Mouse (Mus musculus) gastrocnemius, postnatal 14 days (tissue): ENCODE measurements around the gene Efcab6. TPM values are rescaled to one million over a fixed set of nuclear protein-coding genes. Genes with fewer than 3 reads are reported as not detected.

Experiments used
- DNase-seq: peaks from one replicate; pipeline ENCODE4 v3.0.0; 2021; ENCODE audit warnings: mixed read lengths
- intact Hi-C: fragments of 180-260 bp; cut with DNase I; formaldehyde crosslinking; loops from one replicate; pipeline ENCODE4 v1.15.1; 2025; ENCODE audit warnings: low total_unique reads
- total RNA-seq, 2 experiments: library from RNA; stranded (reverse); gene quantifications; 2 replicates each; pipeline ENCODE4 v1.2.3; 2021

The Efcab6 gene
- total RNA-seq, 2 experiments from 2014 or later = 2.7 to 4.0 TPM

- intact Hi-C loops = no loop called here
- DNase-seq = no peak
Observed at GRCm38 (mm10) chr15:83915376-83915775, 149.8 kb downstream of the Efcab6 start.

- DNase-seq = no peak
- intact Hi-C loops = no loop called here
Observed at GRCm38 (mm10) chr15:83913028-83913714, 152.0 kb downstream of the Efcab6 start.

GRCm38 (mm10) chr15:83906472-83906871 lies 158.7 kb downstream of the Efcab6 start:
- DNase-seq = no peak
- intact Hi-C loops = no loop called here

GRCm38 (mm10) chr15:83897286-83897685 lies 167.9 kb downstream of the Efcab6 start:
- intact Hi-C loops = no loop called here

GRCm38 (mm10) chr15:83896011-83896410 lies 169.2 kb downstream of the Efcab6 start:
- intact Hi-C loops = no loop called here
- no peak for DNase-seq

More at GRCm38 (mm10) chr15:83897286-83897685, 167.9 kb downstream of the Efcab6 start:
- no peak for DNase-seq

GRCm38 (mm10) chr15:83894261-83894660 lies 170.9 kb downstream of the Efcab6 start:
- peak; percentile 42 for DNase-seq
- intact Hi-C loops = no loop called here

- intact Hi-C loops = no loop called here
- DNase-seq = no peak
Observed at GRCm38 (mm10) chr15:83892871-83893270, 172.3 kb downstream of the Efcab6 start.

- DNase-seq = no peak
- intact Hi-C loops = no loop called here
Observed at GRCm38 (mm10) chr15:83884291-83884690, 180.9 kb downstream of the Efcab6 start.

GRCm38 (mm10) chr15:83883821-83884220 lies 181.4 kb downstream of the Efcab6 start:
- intact Hi-C loops = no loop called here
- DNase-seq = no peak

- peak; percentile 23 for DNase-seq
- intact Hi-C loops = no loop called here
Observed at GRCm38 (mm10) chr15:83879845-83880244, 185.3 kb downstream of the Efcab6 start.

- intact Hi-C loops = no loop called here
- no peak for DNase-seq
Observed at GRCm38 (mm10) chr15:83877898-83878297, 187.3 kb downstream of the Efcab6 start.

- no peak for DNase-seq
- intact Hi-C loops = no loop called here
Observed at GRCm38 (mm10) chr15:83877155-83877866, 187.9 kb downstream of the Efcab6 start.

GRCm38 (mm10) chr15:83870936-83871335 lies 194.2 kb downstream of the Efcab6 start:
- DNase-seq = no peak
- intact Hi-C loops = no loop called here

GRCm38 (mm10) chr15:83865626-83866025 lies 199.6 kb downstream of the Efcab6 start:
- intact Hi-C loops = no loop called here
- no peak for DNase-seq

- peak; percentile 70 for DNase-seq
- intact Hi-C loops = loop anchor here (2.0 to 5.0 kb wide), 2 partner anchors 140 to 198 kb away; no protein-coding TSS in a partner anchor
Observed at GRCm38 (mm10) chr15:83857129-83857528, 208.1 kb downstream of the Efcab6 start.

- DNase-seq = no peak
- intact Hi-C loops = no loop called here
Observed at GRCm38 (mm10) chr15:83853400-83853811, 211.8 kb downstream of the Efcab6 start.

- DNase-seq = no peak
- intact Hi-C loops = no loop called here
Observed at GRCm38 (mm10) chr15:83848193-83848592, 217.0 kb downstream of the Efcab6 start.

- intact Hi-C loops = no loop called here
Observed at GRCm38 (mm10) chr15:83847512-83847911, 217.7 kb downstream of the Efcab6 start.

GRCm38 (mm10) chr15:83846592-83846991 lies 218.6 kb downstream of the Efcab6 start:
- intact Hi-C loops = no loop called here
- no peak for DNase-seq

More at GRCm38 (mm10) chr15:83847512-83847911, 217.7 kb downstream of the Efcab6 start:
- DNase-seq = no peak

- intact Hi-C loops = no loop called here
- no peak for DNase-seq
Observed at GRCm38 (mm10) chr15:83845734-83846133, 219.4 kb downstream of the Efcab6 start.
